Mouse (Mus musculus): ENCODE measurements around the gene E2f8. TPM values are rescaled to one million over a fixed set of nuclear protein-coding genes. Genes with fewer than 3 reads are reported as not detected.
A peak's percentile ranks its signal among the peaks of the same experiment; 100 is the strongest.

The E2f8 gene
- polyA plus RNA-seq, 1 experiment from 2014 or later, result 13.0 TPM

DNA sequence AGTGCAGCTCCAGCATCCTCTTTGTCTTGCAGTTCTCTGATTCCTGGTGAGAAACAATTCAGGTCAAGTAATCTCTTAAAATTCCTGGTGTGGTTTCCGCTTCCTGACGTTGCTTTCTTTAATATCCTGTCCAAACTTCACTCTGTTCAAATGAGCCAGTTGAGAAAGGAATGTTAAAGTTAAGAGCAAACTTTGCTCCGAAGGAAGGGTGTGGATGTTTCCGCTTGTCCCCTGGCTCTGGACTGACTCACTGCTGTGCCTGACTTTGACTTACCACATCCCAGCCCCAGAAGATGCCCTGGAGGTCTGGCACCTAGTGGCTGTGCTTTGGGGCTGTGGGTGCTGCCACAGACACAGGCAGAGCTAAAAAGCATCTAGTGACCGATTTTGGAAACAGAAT lies 36.1 kb upstream of the E2f8 start:
- ATAC-seq (no peak), DNase-seq (no peak)
- Histone ChIP-seq H3K27me3 (ENCODE audit: insufficient read depth, low read length) (no peaks in the 10 kb centered on the region), H3K4me3 (ENCODE audit: low read depth, low read length) (no peak overlapping the region), H3K9me3 (ENCODE audit: low read length) (no peaks in the 10 kb centered on the region), H3K4me2 (ENCODE audit: low read depth, low read length) (no peak overlapping the region), H3K4me1 (ENCODE audit: insufficient read depth) (no peaks in the 10 kb centered on the region), H3K27ac (ENCODE audit: low read depth) (no peak overlapping the region), H3K9ac (replicated peaks) (no peak overlapping the region), H3K36me3 (replicated peaks; ENCODE audit: insufficient read depth, low read length) (no peaks in the 10 kb centered on the region)
- TF ChIP-seq EP300 (IDR thresholded peaks at IDR 0.05; ENCODE audit: low read depth), result no peak
- TF ChIP-seq CTCF (IDR thresholded peaks at IDR 0.05; ENCODE audit: low read depth), result no peak
- 34% methylated on average over 5 of the region's 5 CpGs for WGBS (ENCODE audit: insufficient replicate concordance)

GRCm38 (mm10) chr7:48914630-48915506 lies 33.5 kb upstream of the E2f8 start:
- no peak overlapping the region for H3K27ac ChIP-seq (ENCODE audit: low read depth)
- no peak overlapping the region for H3K4me2 ChIP-seq (ENCODE audit: low read depth, low read length)
- ATAC-seq, result no peak
- H3K36me3 ChIP-seq (replicated peaks; ENCODE audit: insufficient read depth, low read length), result no peaks in the 10 kb centered on the region
- TF ChIP-seq EP300 (IDR thresholded peaks at IDR 0.05; ENCODE audit: low read depth) (no peak), CTCF (IDR thresholded peaks at IDR 0.05; ENCODE audit: low read depth) (no peak)
- H3K4me3 ChIP-seq (ENCODE audit: low read depth, low read length), result no peak overlapping the region
- H3K9ac ChIP-seq (replicated peaks), result no peak overlapping the region
- WGBS (ENCODE audit: insufficient replicate concordance), result 71% methylated on average over 12 of the region's 12 CpGs
- H3K9me3 ChIP-seq (ENCODE audit: low read length), result no peaks in the 10 kb centered on the region
- H3K4me1 ChIP-seq (ENCODE audit: insufficient read depth), result 0 out of 2 replicates have a peak, but pooled peaks cover under 1% of the 10 kb centered on the region
- no peaks in the 10 kb centered on the region for H3K27me3 ChIP-seq (ENCODE audit: insufficient read depth, low read length)
- DNase-seq, result no peak

GRCm38 (mm10) chr7:48911146-48911545 lies 29.8 kb upstream of the E2f8 start:
- H3K4me1 ChIP-seq (ENCODE audit: insufficient read depth), result 0 out of 2 replicates have a peak, but pooled peaks cover 8% of the 10 kb centered on the region
- ATAC-seq (no peak), DNase-seq (no peak)
- no peaks in the 10 kb centered on the region for H3K27me3 ChIP-seq (ENCODE audit: insufficient read depth, low read length)
- no peaks in the 10 kb centered on the region for H3K9me3 ChIP-seq (ENCODE audit: low read length)
- TF ChIP-seq CTCF (IDR thresholded peaks at IDR 0.05; ENCODE audit: low read depth) (no peak), EP300 (IDR thresholded peaks at IDR 0.05; ENCODE audit: low read depth) (no peak)
- no peak overlapping the region for H3K27ac ChIP-seq (ENCODE audit: low read depth)
- no peak overlapping the region for H3K9ac ChIP-seq (replicated peaks)
- H3K4me2 ChIP-seq (ENCODE audit: low read depth, low read length), result no peak overlapping the region
- no peak overlapping the region for H3K4me3 ChIP-seq (ENCODE audit: low read depth, low read length)
- no peaks in the 10 kb centered on the region for H3K36me3 ChIP-seq (replicated peaks; ENCODE audit: insufficient read depth, low read length)

DNA sequence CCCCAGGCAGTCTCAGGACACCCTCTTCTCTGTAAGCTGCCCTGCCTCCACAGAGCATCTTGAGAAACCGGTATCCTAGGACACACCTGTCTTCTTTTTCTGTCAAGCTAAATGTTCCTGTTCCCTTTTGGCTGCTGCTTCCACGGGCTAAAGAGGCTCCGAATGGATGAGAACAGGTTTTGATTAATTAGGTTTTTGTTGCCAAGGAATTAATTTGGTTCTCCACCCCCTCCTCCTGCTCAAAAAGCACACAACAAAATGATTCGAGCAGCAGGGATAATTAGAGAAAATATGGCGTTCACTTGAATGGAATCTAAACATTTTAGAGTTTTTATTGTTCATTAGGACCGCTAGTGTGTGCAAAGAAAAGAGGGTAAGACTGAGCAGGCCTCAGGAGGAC lies 28.9 kb upstream of the E2f8 start:
- 83% methylated on average over 6 of the region's 6 CpGs for WGBS (ENCODE audit: insufficient replicate concordance)
- H3K4me1 ChIP-seq (ENCODE audit: insufficient read depth), result 0 out of 2 replicates have a peak, but pooled peaks cover 8% of the 10 kb centered on the region
- no peak overlapping the region for H3K4me3 ChIP-seq (ENCODE audit: low read depth, low read length)
- TF ChIP-seq CTCF (IDR thresholded peaks at IDR 0.05; ENCODE audit: low read depth), result no peak
- no peak for TF ChIP-seq EP300 (IDR thresholded peaks at IDR 0.05; ENCODE audit: low read depth)
- no peak for DNase-seq
- H3K36me3 ChIP-seq (replicated peaks; ENCODE audit: insufficient read depth, low read length), result no peaks in the 10 kb centered on the region
- H3K27me3 ChIP-seq (ENCODE audit: insufficient read depth, low read length), result no peaks in the 10 kb centered on the region
- H3K9me3 ChIP-seq (ENCODE audit: low read length), result no peaks in the 10 kb centered on the region
- ATAC-seq, result no peak
- H3K27ac ChIP-seq (ENCODE audit: low read depth), result no peak overlapping the region
- no peak overlapping the region for H3K9ac ChIP-seq (replicated peaks)
- H3K4me2 ChIP-seq (ENCODE audit: low read depth, low read length), result no peak overlapping the region

- no peak overlapping the region for H3K9ac ChIP-seq (replicated peaks)
- H3K4me3 ChIP-seq (ENCODE audit: low read depth, low read length), result no peak overlapping the region
- H3K4me2 ChIP-seq (ENCODE audit: low read depth, low read length), result peak overlapping the region; percentile 44
- H3K27me3 ChIP-seq (ENCODE audit: insufficient read depth, low read length), result no peaks in the 10 kb centered on the region
- no peak for TF ChIP-seq CTCF (IDR thresholded peaks at IDR 0.05; ENCODE audit: low read depth)
- TF ChIP-seq EP300 (IDR thresholded peaks at IDR 0.05; ENCODE audit: low read depth), result no peak
- peak overlapping the region; percentile 75 for H3K27ac ChIP-seq (ENCODE audit: low read depth)
- no peaks in the 10 kb centered on the region for H3K36me3 ChIP-seq (replicated peaks; ENCODE audit: insufficient read depth, low read length)
- WGBS (ENCODE audit: insufficient replicate concordance), result 30% methylated on average over 4 of the region's 4 CpGs
- H3K4me1 ChIP-seq (ENCODE audit: insufficient read depth), result 0 out of 2 replicates have a peak, but pooled peaks cover 8% of the 10 kb centered on the region
- no peaks in the 10 kb centered on the region for H3K9me3 ChIP-seq (ENCODE audit: low read length)
- DNase-seq (no peak), ATAC-seq (peak; percentile 17; the same call in 1 of the 2 replicates)
Measured at GRCm38 (mm10) chr7:48909342-48909671, 27.9 kb upstream of the E2f8 start.

DNA sequence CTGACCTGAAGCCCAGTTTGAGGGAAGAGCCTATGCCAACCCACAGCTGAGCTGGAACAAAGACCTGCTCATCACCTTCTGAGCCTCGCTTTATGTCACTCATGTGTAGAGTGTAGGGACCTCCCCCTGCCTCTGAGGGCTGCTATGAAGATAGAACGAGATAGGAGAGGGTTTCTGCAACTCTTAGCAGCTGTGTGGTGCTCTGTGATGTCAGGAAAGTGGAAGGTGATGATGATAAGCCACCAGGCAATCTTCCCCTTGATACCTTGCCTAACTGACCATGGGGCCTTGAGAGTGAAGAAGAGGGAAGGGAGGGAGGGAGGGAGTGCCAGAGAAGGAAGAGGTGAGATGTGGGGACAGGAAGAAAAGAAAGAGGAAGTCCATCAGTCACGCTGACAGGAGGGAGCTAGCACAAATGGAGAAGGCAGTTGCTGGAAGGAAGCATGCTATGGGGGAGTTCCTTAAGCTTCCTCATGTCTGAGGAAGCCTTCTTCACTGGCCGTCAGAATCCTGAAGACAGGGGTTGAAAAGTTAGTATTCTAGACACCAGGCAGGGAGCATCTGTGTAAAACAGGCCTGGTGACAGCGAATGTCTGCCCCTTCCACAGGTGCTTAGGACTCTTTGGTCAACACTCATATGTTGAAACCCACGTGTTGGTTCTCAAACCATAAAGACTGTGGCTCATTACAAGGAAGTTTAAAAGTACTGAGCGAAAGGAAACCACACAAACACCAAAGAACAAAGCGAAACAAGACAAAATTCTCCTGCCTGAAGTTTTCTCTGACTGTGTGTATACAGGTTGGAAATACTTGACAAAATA lies 27.3 kb upstream of the E2f8 start, which contains the start of gene Nav2:
Nav2 (plus strand) TSS at position 196 of the 821 bp plus-strand sequence.
- DNase-seq, result peak; percentile 29
- peak within 1 kb of the TSS; percentile 75 for H3K27ac ChIP-seq (ENCODE audit: low read depth)
- WGBS (ENCODE audit: insufficient replicate concordance), result 19% methylated on average over 8 of the region's 8 CpGs

More for the DNA sequence above, 27.3 kb upstream of the E2f8 start, which contains the start of gene Nav2:
- no peak within 1 kb of the TSS for H3K9ac ChIP-seq (replicated peaks)
- H3K4me2 ChIP-seq (ENCODE audit: low read depth, low read length), result peak within 1 kb of the TSS; percentile 44
- ATAC-seq, result peak; percentile 65
- 0 out of 2 replicates have a peak, but pooled peaks have one; percentile 21 for TF ChIP-seq EP300 (IDR thresholded peaks at IDR 0.05; ENCODE audit: low read depth)
- no peak for TF ChIP-seq CTCF (IDR thresholded peaks at IDR 0.05; ENCODE audit: low read depth)
- H3K27me3 ChIP-seq (ENCODE audit: insufficient read depth, low read length), result no peaks in the 10 kb centered on the region
- no peak within 1 kb of the TSS for H3K4me3 ChIP-seq (ENCODE audit: low read depth, low read length)
- H3K36me3 ChIP-seq (replicated peaks; ENCODE audit: insufficient read depth, low read length), result no peaks in the 10 kb centered on the region
- no peaks in the 10 kb centered on the region for H3K9me3 ChIP-seq (ENCODE audit: low read length)
- 0 out of 2 replicates have a peak, but pooled peaks cover 8% of the 10 kb centered on the region for H3K4me1 ChIP-seq (ENCODE audit: insufficient read depth)
